ENCODE assay signal across 19 mouse cellular contexts in genomic region chr12:33237108-33237507, GRCm38 (mm10).
"Had no signal": no experiment of that assay in that cellular context is flagged by ENCODE, and none has a peak within 500 bp of the region (broad histone marks: within the 10 kb centered on the region; RNA-seq: fewer than 3 reads in every experiment).

No protein-coding gene starts in this region.

- H3K9me3 ChIP-seq: limb, embryonic 15.5 days; midbrain, embryonic 10.5 days; midbrain, embryonic 13.5 days; neural tube, embryonic 12.5 days; stomach, embryonic 15.5 days had no signal

- ATAC-seq: intestine, postnatal 0 days; liver, postnatal 0 days; midbrain, embryonic 13.5 days; midbrain, embryonic 16.5 days had no signal

- DNase-seq: kidney, adult 8-10 months; left cerebral cortex, postnatal 4 days; liver, postnatal 0 days; lung, postnatal 36 days; right cerebral cortex, adult 18-20 months; right cerebral cortex, postnatal 14 days; right cerebral cortex, postnatal 4 days; thymus, postnatal 25 days had no signal

- H3K36me3 ChIP-seq: limb, embryonic 12.5 days; limb, embryonic 15.5 days; midbrain, embryonic 10.5 days; midbrain, embryonic 13.5 days; neural tube, embryonic 12.5 days; stomach, embryonic 15.5 days had no signal

- H3K4me2 ChIP-seq: limb, embryonic 12.5 days; limb, embryonic 15.5 days; liver, embryonic 11.5 days; midbrain, embryonic 13.5 days; neural tube, embryonic 12.5 days; stomach, embryonic 15.5 days had no signal

- H3K27me3 ChIP-seq: limb, embryonic 12.5 days; limb, embryonic 15.5 days; midbrain, embryonic 13.5 days; neural tube, embryonic 12.5 days; stomach, embryonic 15.5 days had no signal

- H3K9ac ChIP-seq: limb, embryonic 12.5 days; limb, embryonic 15.5 days; liver, embryonic 14.5 days; liver, postnatal 0 days; midbrain, embryonic 13.5 days; neural tube, embryonic 12.5 days; stomach, embryonic 15.5 days had no signal

- H3K4me3 ChIP-seq: limb, embryonic 12.5 days; limb, embryonic 15.5 days; megakaryocyte, embryonic 14.5 days; midbrain, embryonic 10.5 days; midbrain, embryonic 13.5 days; neural tube, embryonic 12.5 days; stomach, embryonic 15.5 days had no signal

- H3K4me1 ChIP-seq: midbrain, embryonic 10.5 days had no signal

- H3K27ac ChIP-seq: limb, embryonic 12.5 days; limb, embryonic 15.5 days; liver, embryonic 14.5 days; midbrain, embryonic 10.5 days; midbrain, embryonic 13.5 days; neural tube, embryonic 12.5 days; stomach, embryonic 15.5 days had no signal
